Mouse (Mus musculus) testis, adult 2 months (tissue): ENCODE data around the gene Palm2. TPM values are rescaled to one million over a fixed set of nuclear protein-coding genes. Genes with fewer than 3 reads are reported as not detected.

Experiments used
- H3K27ac ChIP-seq: fragments of 200-500 bp; 2 replicates; pipeline ENCODE4 v1.5.1; 2012; ENCODE audit warnings: low read depth, low read length; ENCODE audit not compliant: control insufficient read depth, insufficient read depth
- H3K27me3 ChIP-seq: fragments of 200-500 bp; 2 replicates; pipeline ENCODE4 v1.6.1; 2012; ENCODE audit warnings: mild to moderate bottlenecking, low read length, moderate library complexity; ENCODE audit not compliant: control insufficient read depth, insufficient read depth
- H3K36me3 ChIP-seq: fragments of 200-500 bp; 2 replicates; pipeline ENCODE4 v1.6.1; 2012; ENCODE audit warnings: mild to moderate bottlenecking, low read length; ENCODE audit not compliant: control insufficient read depth, insufficient read depth
- H3K4me1 ChIP-seq: fragments of 200-500 bp; 2 replicates; pipeline ENCODE4 v1.6.1; 2012; ENCODE audit warnings: low read length; ENCODE audit not compliant: control insufficient read depth, insufficient read depth
- H3K4me3 ChIP-seq: fragments of 200-500 bp; 2 replicates; pipeline ENCODE4 v1.5.1; 2012; ENCODE audit warnings: low read depth, mild to moderate bottlenecking, low read length, moderate library complexity, mixed read lengths; ENCODE audit not compliant: control insufficient read depth
- CTCF ChIP-seq: fragments of 200-500 bp; IDR thresholded peaks from 2 replicates; pipeline ENCODE4 v1.5.1; 2012; ENCODE audit warnings: low read depth, mild to moderate bottlenecking, inconsistent platforms, low read length, moderate library complexity; ENCODE audit not compliant: control insufficient read depth, insufficient read depth, insufficient replicate concordance
- POLR2A ChIP-seq: fragments of 200-500 bp; IDR thresholded peaks from 2 replicates; pipeline ENCODE4 v1.6.1; 2012; ENCODE audit warnings: low read depth, mild to moderate bottlenecking, inconsistent platforms, low read length, moderate library complexity; ENCODE audit not compliant: control insufficient read depth
- polyA plus RNA-seq: library from polyadenylated mRNA; depleted of rRNA; stranded (reverse); fragments of >200 nt; gene quantifications from 2 replicates; pipeline ENCODE4 v1.2.3, GENCODE M21; 2012

The Palm2 gene
- polyA plus RNA-seq, 1 experiment: 0.63 TPM

DNA sequence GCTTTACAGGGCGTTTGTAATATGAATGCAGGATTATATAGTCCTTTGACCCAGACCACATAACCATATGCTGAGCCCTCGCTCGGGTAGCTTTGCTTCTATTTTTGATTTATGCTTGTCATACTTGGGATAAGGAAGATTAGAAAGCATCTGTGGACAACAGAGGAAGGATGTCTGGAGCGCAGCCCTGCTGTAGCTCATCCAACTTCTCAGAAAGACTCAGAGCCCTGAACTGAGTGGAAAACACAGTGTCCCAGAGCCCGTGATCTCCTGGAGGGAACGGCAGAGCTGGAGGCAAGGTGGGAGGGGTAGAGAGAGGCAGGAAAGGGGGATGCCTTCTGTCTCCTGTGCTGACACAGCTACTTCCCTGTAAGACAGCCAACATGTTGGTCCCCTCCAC, 100.2 kb downstream of the Palm2 start:
- Histone ChIP-seq H3K4me3 (no peak overlapping the region), H3K27ac (no peak overlapping the region), H3K36me3 (no peaks in the 10 kb centered on the region), H3K4me1 (no peaks in the 10 kb centered on the region), H3K27me3 (no peaks in the 10 kb centered on the region)
- TF ChIP-seq POLR2A: no peak
- TF ChIP-seq CTCF: no peak

DNA sequence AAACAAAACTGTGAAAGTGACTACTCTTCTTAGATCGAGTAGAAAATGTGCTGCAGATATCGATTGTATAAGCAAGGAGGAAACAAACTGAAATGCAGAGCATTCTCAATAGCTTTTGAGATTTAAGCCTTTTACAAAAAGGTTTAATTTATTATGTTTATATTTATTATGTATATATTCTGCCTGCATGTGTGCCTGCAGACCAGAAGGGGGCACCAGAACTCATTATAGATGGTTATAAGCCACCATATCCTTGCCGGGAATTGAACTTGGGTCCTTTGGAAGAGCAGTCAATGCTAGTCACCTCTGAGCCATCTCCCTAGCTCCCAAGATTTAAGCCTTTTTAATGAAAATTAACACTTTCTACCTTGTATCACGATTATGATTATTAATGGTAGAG, 101.0 kb downstream of the Palm2 start:
- TF ChIP-seq CTCF (no peak), POLR2A (no peak)
- Histone ChIP-seq H3K4me1 (no peaks in the 10 kb centered on the region), H3K27ac (no peak overlapping the region), H3K27me3 (no peaks in the 10 kb centered on the region), H3K36me3 (no peaks in the 10 kb centered on the region), H3K4me3 (no peak overlapping the region)

DNA sequence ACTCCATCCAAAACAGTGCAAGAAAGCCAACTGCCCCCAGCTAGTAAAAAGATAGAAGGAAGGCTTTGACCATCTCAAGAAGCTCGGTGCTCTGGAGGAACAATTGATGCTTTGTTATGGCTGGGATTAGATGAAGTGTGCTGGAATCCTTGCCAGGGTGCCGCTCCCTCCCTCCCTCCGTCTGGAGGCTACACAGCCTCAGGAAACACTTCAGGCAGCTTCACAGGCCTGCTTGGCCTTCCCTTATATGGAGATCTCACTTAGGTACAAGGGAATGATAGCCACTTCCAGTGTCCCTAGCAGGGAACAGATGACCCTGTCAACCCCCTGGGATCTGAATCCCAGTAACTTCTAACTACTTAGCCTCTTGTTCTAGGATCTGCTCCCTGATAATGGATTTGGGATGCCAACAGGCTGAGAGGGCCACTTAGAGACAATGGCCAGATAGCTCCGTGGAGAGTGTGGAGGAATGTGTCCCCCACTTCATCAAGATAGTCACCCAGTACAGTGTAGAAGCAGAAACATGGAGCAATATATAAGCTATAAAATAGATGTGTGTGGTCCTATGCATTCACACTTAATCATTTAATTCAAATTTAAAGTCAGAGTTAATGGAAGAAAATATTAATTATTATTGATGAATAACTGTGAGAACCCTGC, 104.1 kb downstream of the Palm2 start:
- Histone ChIP-seq H3K4me3 (no peak overlapping the region), H3K36me3 (no peaks in the 10 kb centered on the region), H3K4me1 (no peaks in the 10 kb centered on the region), H3K27ac (no peak overlapping the region), H3K27me3 (no peaks in the 10 kb centered on the region)
- TF ChIP-seq POLR2A (no peak), CTCF (no peak)

DNA sequence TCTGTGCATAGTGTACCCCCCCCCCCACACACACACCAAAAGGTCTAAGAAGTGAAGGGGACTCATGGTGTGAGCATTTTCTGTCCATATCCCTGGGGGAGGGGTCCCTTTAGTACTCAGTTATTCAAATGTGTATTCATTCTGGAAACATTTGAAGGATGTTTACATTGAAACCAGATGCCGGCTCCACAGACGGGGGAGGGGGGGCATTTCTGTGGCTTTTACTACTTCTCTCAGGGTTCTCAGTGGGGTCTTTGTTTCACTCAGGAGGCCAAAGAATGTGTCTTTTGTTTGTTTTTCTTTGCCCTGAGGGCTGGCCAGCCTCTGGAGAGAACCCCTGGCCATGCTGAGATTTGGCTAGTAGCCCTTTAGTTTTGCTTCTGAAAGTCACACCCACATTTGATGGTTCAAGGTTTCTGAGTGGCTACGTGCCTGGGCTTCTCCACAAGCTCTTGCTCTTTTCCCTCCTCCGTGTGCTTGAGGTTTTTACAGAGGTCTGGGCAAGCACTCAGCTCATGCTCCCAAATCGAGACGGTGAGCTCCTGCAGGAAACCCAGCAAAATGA, 109.7 kb downstream of the Palm2 start:
- no peak for TF ChIP-seq POLR2A
- TF ChIP-seq CTCF: no peak
- no peaks in the 10 kb centered on the region; the same call in 1 of the 2 replicates for H3K4me1 ChIP-seq
- no peak overlapping the region for H3K27ac ChIP-seq
- no peak overlapping the region for H3K4me3 ChIP-seq
- no peaks in the 10 kb centered on the region for H3K36me3 ChIP-seq
- no peaks in the 10 kb centered on the region for H3K27me3 ChIP-seq

DNA sequence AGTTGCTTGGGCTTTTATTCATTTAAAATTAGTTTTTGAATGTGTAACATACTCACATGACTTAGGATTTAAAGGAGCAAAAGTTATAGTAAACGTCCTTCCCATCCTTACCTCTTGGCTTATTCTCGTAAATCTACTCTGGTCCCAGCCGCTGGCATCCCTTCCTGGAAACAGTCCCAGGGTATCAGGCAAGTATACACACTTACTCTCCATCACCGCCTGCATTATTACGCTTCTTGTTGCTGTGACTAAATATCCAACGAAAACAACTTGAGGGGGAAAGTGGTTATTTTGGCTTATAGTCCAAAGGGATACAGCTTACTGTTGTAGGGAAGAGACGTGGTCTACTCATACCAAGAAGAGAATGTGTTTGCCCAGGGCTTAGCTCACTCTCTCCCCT, 113.7 kb downstream of the Palm2 start:
- Histone ChIP-seq H3K27me3 (no peaks in the 10 kb centered on the region), H3K27ac (no peak overlapping the region), H3K4me1 (no peaks in the 10 kb centered on the region; the same call in 1 of the 2 replicates), H3K4me3 (no peak overlapping the region), H3K36me3 (no peaks in the 10 kb centered on the region)
- TF ChIP-seq POLR2A (no peak), CTCF (no peak)

DNA sequence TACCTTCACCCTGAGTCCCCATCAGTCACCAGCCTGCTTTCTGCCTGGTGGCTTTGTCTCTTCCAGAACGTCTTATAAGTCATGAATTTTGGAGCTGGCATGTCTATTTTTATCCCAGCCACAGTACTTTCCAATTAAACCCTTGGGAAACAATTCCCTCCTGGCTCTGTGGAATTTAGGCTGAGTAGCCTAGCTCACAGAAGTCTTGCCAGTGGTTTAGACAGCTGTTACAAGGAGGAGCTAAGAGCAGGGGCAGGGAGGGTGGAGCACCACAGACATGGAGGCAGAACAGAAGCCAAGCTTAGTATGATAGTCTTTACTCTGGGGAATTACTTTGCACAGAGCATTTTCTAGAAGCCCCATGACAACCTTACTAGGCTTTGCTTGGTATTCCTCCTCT, 116.2 kb downstream of the Palm2 start:
- TF ChIP-seq CTCF (no peak), POLR2A (no peak)
- H3K4me1 ChIP-seq: no peaks in the 10 kb centered on the region

DNA sequence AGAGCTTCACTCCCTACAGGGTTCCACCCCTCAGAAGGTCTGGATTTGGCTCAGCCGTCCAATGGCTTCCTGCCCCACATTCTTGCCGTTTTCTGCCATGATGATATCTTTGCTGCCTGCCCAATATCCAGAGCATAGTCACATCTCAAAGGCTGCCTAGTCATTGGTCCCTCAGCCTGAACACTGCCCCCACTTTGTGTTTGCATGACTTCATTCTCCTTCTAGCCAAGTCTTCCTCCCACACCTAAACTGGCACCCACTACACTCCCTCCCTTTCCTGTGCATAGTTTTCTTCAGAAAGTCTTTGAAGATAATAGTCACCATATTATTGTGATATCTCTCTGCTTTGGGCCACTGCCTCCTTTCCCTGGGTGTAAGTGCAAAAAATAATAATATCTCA, 123.1 kb downstream of the Palm2 start:
- no peak for TF ChIP-seq POLR2A
- no peak for TF ChIP-seq CTCF

More for the DNA sequence above, 116.2 kb downstream of the Palm2 start:
- H3K4me3 ChIP-seq: no peak overlapping the region
- no peak overlapping the region for H3K27ac ChIP-seq
- H3K36me3 ChIP-seq: no peaks in the 10 kb centered on the region
- H3K27me3 ChIP-seq: no peaks in the 10 kb centered on the region

More for the DNA sequence above, 123.1 kb downstream of the Palm2 start:
- Histone ChIP-seq H3K36me3 (no peaks in the 10 kb centered on the region), H3K27ac (no peak overlapping the region), H3K27me3 (no peaks in the 10 kb centered on the region), H3K4me1 (no peaks in the 10 kb centered on the region), H3K4me3 (no peak overlapping the region)
